Comparison of ENCODE assay signal across 10 mouse cellular contexts in the genomic region with DNA sequence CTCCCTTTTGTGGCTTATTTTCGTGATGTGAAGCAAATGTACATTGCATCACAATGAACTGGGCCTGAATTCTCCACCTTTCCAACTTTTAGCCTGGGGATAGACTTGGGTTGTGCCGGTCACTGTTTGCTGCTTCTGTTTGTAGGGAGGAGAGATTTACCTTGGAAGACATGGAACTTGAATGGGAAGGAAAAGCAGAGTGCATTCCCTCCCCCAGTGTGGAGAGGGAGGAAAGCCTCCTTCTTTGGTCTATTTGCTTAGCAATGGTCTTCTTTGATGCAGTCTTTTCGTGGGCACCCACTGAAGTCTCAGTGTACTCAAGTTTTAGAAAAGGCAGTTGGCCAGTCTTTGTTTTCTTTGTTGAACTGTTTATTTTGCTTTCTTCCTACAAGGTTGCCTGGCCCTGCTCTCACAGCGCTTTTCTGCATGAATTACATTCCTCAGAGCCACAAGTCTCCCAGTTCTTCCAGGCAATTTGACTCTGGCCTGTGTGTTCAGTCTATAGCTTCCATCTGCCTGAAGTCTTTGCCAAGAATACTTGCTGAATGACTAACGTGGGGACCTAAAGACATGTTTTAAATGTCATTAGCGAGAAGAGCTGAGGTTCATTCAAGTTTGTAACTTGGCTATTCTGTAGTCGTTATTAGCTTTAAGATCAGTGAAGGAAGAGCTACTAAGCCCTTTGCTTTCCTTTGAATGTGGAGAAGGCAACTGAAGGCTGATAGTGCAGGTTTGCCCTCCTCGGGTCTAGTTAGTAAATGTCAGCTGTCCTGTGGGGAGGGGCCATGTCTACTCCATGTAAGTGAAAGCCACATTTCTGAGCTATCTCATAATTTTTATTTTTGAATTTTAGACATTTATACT.
DNase-seq lines count a peak whose midpoint lies in the region; ATAC-seq and TF ChIP-seq lines count a peak whose summit lies in the region.
"Had no signal": no experiment of that assay in that cellular context is flagged by ENCODE, and none has a peak within 500 bp of the region (broad histone marks: within the 10 kb centered on the region; RNA-seq: fewer than 3 reads in every experiment).

No protein-coding gene starts in this region.

- TF ChIP-seq POLR2A in thymus, adult 2 months (IDR thresholded peaks at IDR 0.05; ENCODE audit: control insufficient read depth, extremely low read depth, insufficient read depth, low read length, poor library complexity), result no peak

- H3K4me3 ChIP-seq in heart, postnatal 0 days (ENCODE audit: low read depth, low read length), result no peak overlapping the region
- no peak overlapping the region for H3K4me3 ChIP-seq in forebrain, embryonic 14.5 days (ENCODE audit: low read depth, low read length)
- H3K4me3 ChIP-seq in midbrain, embryonic 11.5 days (ENCODE audit: low read depth, low read length), result no peak overlapping the region
- H3K4me3 ChIP-seq in thymus, adult 2 months (ENCODE audit: control insufficient read depth, insufficient read depth, low read length), result no peak overlapping the region
- H3K4me3 ChIP-seq: megakaryocyte, embryonic 14.5 days had no signal

- no peak for TF ChIP-seq CTCF in heart, postnatal 0 days (IDR thresholded peaks at IDR 0.05; ENCODE audit: low read depth)
- TF ChIP-seq CTCF in thymus, adult 2 months (IDR thresholded peaks at IDR 0.05; ENCODE audit: borderline replicate concordance, control insufficient read depth, extremely low read depth, insufficient read depth, low read length, poor library complexity), result no peak

- no peaks in the 10 kb centered on the region for H3K36me3 ChIP-seq in heart, postnatal 0 days (replicated peaks; ENCODE audit: control insufficient read depth, insufficient read depth, low read length)
- H3K36me3 ChIP-seq in forebrain, embryonic 14.5 days (ENCODE audit: control insufficient read depth, insufficient read depth, low read length), result no peaks in the 10 kb centered on the region
- H3K36me3 ChIP-seq in midbrain, embryonic 11.5 days (ENCODE audit: control insufficient read depth, insufficient read depth, low read length), result no peaks in the 10 kb centered on the region
- no peaks in the 10 kb centered on the region for H3K36me3 ChIP-seq in thymus, adult 2 months (ENCODE audit: control insufficient read depth, insufficient read depth, low read length)

- H3K27ac ChIP-seq in heart, postnatal 0 days (ENCODE audit: low read depth), result no peak overlapping the region
- H3K27ac ChIP-seq in forebrain, embryonic 14.5 days (ENCODE audit: low read depth, low read length), result peak overlapping the region; percentile 52
- peak overlapping the region; percentile 5; the same call in 1 of the 2 replicates for H3K27ac ChIP-seq in midbrain, embryonic 11.5 days (ENCODE audit: low read depth, low read length)
- no peak overlapping the region for H3K27ac ChIP-seq in thymus, adult 2 months (ENCODE audit: control insufficient read depth, insufficient read depth, low read length)

- H3K4me2 ChIP-seq in heart, postnatal 0 days (ENCODE audit: low read depth, low read length), result no peak overlapping the region
- 0 out of 2 replicates have a peak overlapping the region, but pooled peaks have one; percentile 12 for H3K4me2 ChIP-seq in forebrain, embryonic 14.5 days (ENCODE audit: low read length)
- no peak overlapping the region for H3K4me2 ChIP-seq in midbrain, embryonic 11.5 days

- 49% methylated on average over 8 of the region's 8 CpGs for WGBS in heart, postnatal 0 days
- 5% methylated on average over 8 of the region's 8 CpGs for WGBS in forebrain, embryonic 14.5 days
- WGBS in midbrain, embryonic 11.5 days, result 13% methylated on average over 8 of the region's 8 CpGs
- 84% methylated on average over 8 of the region's 8 CpGs for WGBS in thymus, adult 2 months

- peak; percentile 14 for DNase-seq in heart, postnatal 0 days (ENCODE audit: low spot score)
- no peak for DNase-seq in heart, adult 18-20 months
- peak; percentile 63 for DNase-seq in ZHBTc4 (ENCODE audit: low read depth, low spot score)
- peak; percentile 84 for DNase-seq in forebrain, embryonic 14.5 days (ENCODE audit: low spot score)
- peak; percentile 87 for DNase-seq in midbrain, embryonic 11.5 days (ENCODE audit: low spot score, missing footprints)
- DNase-seq in thymus, adult 2 months, result no peak
- DNase-seq in adrenal gland, postnatal 25 days, result no peak
- no peak for DNase-seq in thymus, postnatal 25 days
- DNase-seq: spleen, adult 18-20 months had no signal

- ATAC-seq in heart, postnatal 0 days (ENCODE audit: insufficient read depth, low read depth), result no peak
- peak; percentile 70 for ATAC-seq in forebrain, embryonic 14.5 days
- ATAC-seq in midbrain, embryonic 11.5 days (ENCODE audit: low FRiP score), result peak; percentile 34; the same call in 1 of the 2 replicates

- no peaks in the 10 kb centered on the region for H3K9me3 ChIP-seq in heart, postnatal 0 days (replicated peaks; ENCODE audit: control insufficient read depth, low read length)
- no peaks in the 10 kb centered on the region for H3K9me3 ChIP-seq in forebrain, embryonic 14.5 days (replicated peaks; ENCODE audit: control insufficient read depth, low read length)
- H3K9me3 ChIP-seq in midbrain, embryonic 11.5 days (ENCODE audit: control insufficient read depth, low read length), result no peaks in the 10 kb centered on the region
- H3K9me3 ChIP-seq: megakaryocyte, embryonic 14.5 days had no signal

- no peaks in the 10 kb centered on the region for H3K27me3 ChIP-seq in heart, postnatal 0 days (ENCODE audit: control insufficient read depth, insufficient read depth, low read length)
- H3K27me3 ChIP-seq in forebrain, embryonic 14.5 days (replicated peaks; ENCODE audit: control insufficient read depth, insufficient read depth, low read length), result no peaks in the 10 kb centered on the region
- peaks cover 8% of the 10 kb centered on the region for H3K27me3 ChIP-seq in midbrain, embryonic 11.5 days (ENCODE audit: control insufficient read depth, insufficient read depth, low read length)
- no peaks in the 10 kb centered on the region for H3K27me3 ChIP-seq in thymus, adult 2 months (ENCODE audit: control insufficient read depth, insufficient read depth, low read length)

- no peak overlapping the region for H3K9ac ChIP-seq in heart, postnatal 0 days (replicated peaks; ENCODE audit: low read depth, low read length)
- H3K9ac ChIP-seq in forebrain, embryonic 14.5 days (ENCODE audit: low read length), result no peak overlapping the region
- no peak overlapping the region for H3K9ac ChIP-seq in midbrain, embryonic 11.5 days (ENCODE audit: low read length)

- no peak for TF ChIP-seq EP300 in heart, postnatal 0 days (IDR thresholded peaks at IDR 0.05; ENCODE audit: low read depth)

- H3K4me1 ChIP-seq in heart, postnatal 0 days (ENCODE audit: control insufficient read depth, insufficient read depth), result no peaks in the 10 kb centered on the region
- H3K4me1 ChIP-seq in forebrain, embryonic 14.5 days (ENCODE audit: control insufficient read depth, insufficient read depth, low read length), result peaks cover 52% of the 10 kb centered on the region
- H3K4me1 ChIP-seq in midbrain, embryonic 11.5 days (ENCODE audit: control insufficient read depth, insufficient read depth, low read length), result peaks cover 48% of the 10 kb centered on the region
- H3K4me1 ChIP-seq in thymus, adult 2 months (replicated peaks; ENCODE audit: control insufficient read depth, insufficient read depth, low read length), result no peaks in the 10 kb centered on the region

Comparison
In these comparisons a context has a peak if more than half of its experiments do, and no peak if none do; other contexts are left out.
1. DNase-seq: peak in heart, postnatal 0 days (single experiment), ZHBTc4 (single experiment), forebrain, embryonic 14.5 days (single experiment) and midbrain, embryonic 11.5 days (single experiment); none in heart, adult 18-20 months (0 of 2), thymus, adult 2 months (single experiment), adrenal gland, postnatal 25 days (single experiment) and thymus, postnatal 25 days (single experiment).
2. H3K27ac ChIP-seq: peak in forebrain, embryonic 14.5 days (single experiment) and midbrain, embryonic 11.5 days (single experiment); none in heart, postnatal 0 days (single experiment) and thymus, adult 2 months (single experiment).